Mouse (Mus musculus): ENCODE data around the gene Gga2. TPM values are rescaled to one million over a fixed set of nuclear protein-coding genes. Genes with fewer than 3 reads are reported as not detected.

Gga2 gene
- 12.2 TPM for polyA plus RNA-seq (2014; fragmentation: Illumina TruSeq; extraction: RNeasy Lipid Tissue Mini Kit (QIAGEN cat#74804))

DNA sequence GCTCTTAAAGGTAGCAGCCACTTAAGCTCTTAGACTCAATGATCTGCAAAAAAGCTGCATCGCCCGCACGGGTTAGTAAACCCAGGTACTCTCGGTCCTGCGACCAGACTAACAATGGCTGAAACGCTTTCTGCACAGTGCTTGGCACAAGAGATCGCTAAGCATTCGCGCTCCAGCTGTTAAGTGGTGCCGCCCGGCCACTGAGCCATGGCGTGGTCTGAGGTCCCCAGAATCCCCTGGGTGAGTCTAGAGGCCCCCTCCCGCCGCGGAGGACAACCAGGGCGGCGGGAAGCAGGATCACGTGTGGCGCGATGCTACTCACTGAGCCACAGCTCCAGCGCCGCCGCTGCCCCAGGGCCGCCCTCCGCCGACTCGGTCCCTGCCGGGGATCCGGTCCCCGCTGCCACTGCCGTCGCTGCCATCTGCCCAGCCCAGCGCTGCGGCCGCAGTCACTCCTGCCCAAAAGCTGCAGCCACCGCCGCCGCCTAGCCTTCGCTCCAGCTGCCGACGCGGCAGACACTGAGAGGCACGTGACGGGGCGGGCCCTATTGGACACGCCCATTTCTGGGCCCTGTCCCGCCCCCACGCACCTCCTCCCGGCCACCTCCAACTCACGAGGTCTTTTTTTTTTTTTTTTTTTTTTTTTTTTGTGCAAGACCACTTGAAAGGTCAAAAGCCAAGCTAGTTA, at the start of gene Gga2:
Gene Gga2 (minus strand): TSS at position 556 of the 688 bp plus-strand sequence.

DNA sequence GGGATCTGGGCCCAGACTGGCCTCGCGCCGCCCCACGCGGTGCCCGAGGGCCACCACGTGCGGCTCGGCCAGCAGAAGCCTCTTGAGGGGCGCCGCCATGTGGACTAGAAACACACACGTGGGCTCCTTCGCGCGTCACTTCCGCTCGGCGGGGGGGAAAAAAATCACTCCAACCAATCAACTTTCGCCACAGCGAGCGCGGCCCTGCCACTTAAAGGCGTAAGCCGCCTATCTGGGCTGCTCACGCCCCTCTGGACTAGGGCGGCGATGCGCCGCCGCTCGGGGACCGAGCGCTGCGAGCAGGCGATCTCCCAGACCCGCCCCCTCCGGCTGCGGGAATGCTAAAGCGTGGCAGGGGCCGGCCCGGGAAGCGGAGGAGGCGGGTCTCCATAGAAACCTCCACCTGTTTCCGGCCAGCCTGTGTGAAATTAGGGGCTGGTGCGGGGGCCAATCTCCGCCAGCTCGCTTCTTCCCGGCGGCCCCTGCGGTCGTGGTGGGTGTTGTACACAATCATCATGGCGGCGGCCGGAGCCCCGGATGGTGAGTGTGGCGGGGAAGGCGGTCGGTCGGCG, 46.0 kb upstream of the Gga2 start, which contains the start of the genes Ubfd1 and Ears2:
Gene Ubfd1 (plus strand): TSS at position 231 of the 572 bp plus-strand sequence.
Gene Ears2 (minus strand): TSS at position 319 of the 572 bp plus-strand sequence.

GRCm38 (mm10) chr7:121981307-121981871, 39.6 kb downstream of the Gga2 start, which contains the start of gene Cog7:
Gene Cog7, minus strand, starts transcription at chr7:121981711.

Other genes with a start within 250 kb of the Gga2 start
- not detected for gene Scnn1b, start 156.2 kb downstream of the Gga2 start, polyA plus RNA-seq (2014; fragmentation: Illumina TruSeq; extraction: RNeasy Lipid Tissue Mini Kit (QIAGEN cat#74804))
- 10.9 TPM for gene Cog7, start 39.5 kb downstream of the Gga2 start, polyA plus RNA-seq (2014; fragmentation: Illumina TruSeq; extraction: RNeasy Lipid Tissue Mini Kit (QIAGEN cat#74804))
- gene Ubfd1, start 46.0 kb upstream of the Gga2 start, polyA plus RNA-seq (2014; fragmentation: Illumina TruSeq; extraction: RNeasy Lipid Tissue Mini Kit (QIAGEN cat#74804)), result 41.3 TPM
- 3.0 TPM for gene Ears2, start 46.0 kb upstream of the Gga2 start, polyA plus RNA-seq (2014; fragmentation: Illumina TruSeq; extraction: RNeasy Lipid Tissue Mini Kit (QIAGEN cat#74804))
- gene Ndufab1, start 80.7 kb upstream of the Gga2 start, polyA plus RNA-seq (2014; fragmentation: Illumina TruSeq; extraction: RNeasy Lipid Tissue Mini Kit (QIAGEN cat#74804)), result 433 TPM
- gene Palb2, start 111.8 kb upstream of the Gga2 start, polyA plus RNA-seq (2014; fragmentation: Illumina TruSeq; extraction: RNeasy Lipid Tissue Mini Kit (QIAGEN cat#74804)), result 8.7 TPM
- 94.8 TPM for gene Dctn5, start 111.8 kb upstream of the Gga2 start, polyA plus RNA-seq (2014; fragmentation: Illumina TruSeq; extraction: RNeasy Lipid Tissue Mini Kit (QIAGEN cat#74804))
- 2.8 TPM for gene Plk1, start 138.2 kb upstream of the Gga2 start, polyA plus RNA-seq (2014; fragmentation: Illumina TruSeq; extraction: RNeasy Lipid Tissue Mini Kit (QIAGEN cat#74804))
- not detected for gene Ern2, start 165.0 kb upstream of the Gga2 start, polyA plus RNA-seq (2014; fragmentation: Illumina TruSeq; extraction: RNeasy Lipid Tissue Mini Kit (QIAGEN cat#74804))
- 18.2 TPM for gene Chp2, start 198.3 kb upstream of the Gga2 start, polyA plus RNA-seq (2014; fragmentation: Illumina TruSeq; extraction: RNeasy Lipid Tissue Mini Kit (QIAGEN cat#74804))